Mouse (Mus musculus) spleen, adult 2 months (tissue): ENCODE data around the gene Csk. TPM values are rescaled to one million over a fixed set of nuclear protein-coding genes. Genes with fewer than 3 reads are reported as not detected.

Source experiments
- DNase-seq, 2 experiments: peaks; one replicate each; pipeline versions ENCODE4 v3.0.0 to v3.0.0-alpha.2; 2012 to 2021; ENCODE audit warnings: low spot score in 2 of 2, low read depth in 1 of 2
- H3K27ac ChIP-seq: fragments of 200-500 bp; 2 replicates; pipeline ENCODE4 v1.5.1; 2012; ENCODE audit warnings: low read length, inconsistent platforms; ENCODE audit not compliant: insufficient read depth
- H3K27me3 ChIP-seq: fragments of 200-500 bp; 2 replicates; pipeline ENCODE4 v1.6.1; 2012; ENCODE audit warnings: mild to moderate bottlenecking, moderate library complexity, low read length, inconsistent platforms; ENCODE audit not compliant: control insufficient read depth, insufficient read depth
- H3K36me3 ChIP-seq: fragments of 200-500 bp; 2 replicates; pipeline ENCODE4 v1.6.1; 2012; ENCODE audit warnings: mild to moderate bottlenecking, low read length, inconsistent platforms; ENCODE audit not compliant: control insufficient read depth, insufficient read depth
- H3K4me1 ChIP-seq: fragments of 200-500 bp; 2 replicates; pipeline ENCODE4 v1.6.1; 2011; ENCODE audit warnings: inconsistent platforms; ENCODE audit not compliant: control insufficient read depth, insufficient read depth, insufficient read length
- H3K4me3 ChIP-seq: fragments of 200-500 bp; 2 replicates; pipeline ENCODE4 v1.5.1; 2011; ENCODE audit warnings: mild to moderate bottlenecking, inconsistent platforms; ENCODE audit not compliant: insufficient read depth, insufficient read length; ENCODE audit errors: extremely low read depth
- CTCF ChIP-seq: fragments of 200-500 bp; IDR thresholded peaks from 2 replicates; pipeline ENCODE4 v1.5.1; 2011; ENCODE audit warnings: mild to moderate bottlenecking, inconsistent platforms; ENCODE audit not compliant: insufficient read depth, insufficient read length, insufficient replicate concordance; ENCODE audit errors: extremely low read depth
- POLR2A ChIP-seq: fragments of 200-500 bp; IDR thresholded peaks from 2 replicates; pipeline ENCODE4 v1.6.1; 2011; ENCODE audit warnings: low read depth, low read length, inconsistent platforms
- WGBS: fragments of 180-500 bp; shearing (Covaris S2); methylation state at CpG from one replicate; pipeline ENCODE4 v1.1.7; 2018; 5-methylcytosine and 5-hydroxymethylcytosine counted together
- polyA plus RNA-seq: library from polyadenylated mRNA; depleted of rRNA; stranded (reverse); fragments of >200 nt; gene quantifications from 2 replicates; pipeline ENCODE4 v1.2.3, GENCODE M21; 2012; rRNA removed

The Csk gene
- polyA plus RNA-seq, result 233 and 265 TPM in 2 replicates

GRCm38 (mm10) chr9:57653283-57653682 lies at the start of gene Csk:
Gene Csk, minus strand, starts transcription at chr9:57653631.
- H3K4me3 ChIP-seq, result peak within 1 kb of the TSS; percentile 46
- no peak for DNase-seq
- peaks cover 38% of the 10 kb centered on the region for H3K4me1 ChIP-seq
- no peak for TF ChIP-seq POLR2A
- no peak for TF ChIP-seq CTCF
- H3K36me3 ChIP-seq, result no peaks in the 10 kb centered on the region
- no peaks in the 10 kb centered on the region for H3K27me3 ChIP-seq
- H3K27ac ChIP-seq, result peak within 1 kb of the TSS; percentile 97
- 65% methylated on average over 5 of the region's 5 CpGs for WGBS

- WGBS, result 47% methylated on average over 1 of the region's 1 CpGs
- peaks cover 5% of the 10 kb centered on the region for H3K27me3 ChIP-seq
These were observed 45.2 kb upstream of the Csk start for GRCm38 (mm10) chr9:57698466-57699150.

GRCm38 (mm10) chr9:57697380-57697779 lies 43.9 kb upstream of the Csk start:
- WGBS, result 46% methylated on average over 4 of the region's 4 CpGs
- peaks cover 6% of the 10 kb centered on the region for H3K27me3 ChIP-seq

More at GRCm38 (mm10) chr9:57698466-57699150, 45.2 kb upstream of the Csk start:
- DNase-seq, result no peak
- Histone ChIP-seq H3K36me3 (no peaks in the 10 kb centered on the region), H3K4me3 (no peak overlapping the region), H3K4me1 (no peaks in the 10 kb centered on the region), H3K27ac (no peak overlapping the region)
- TF ChIP-seq POLR2A (no peak), CTCF (no peak)

GRCm38 (mm10) chr9:57696380-57697285 lies 43.2 kb upstream of the Csk start:
- no peak for DNase-seq
- Histone ChIP-seq H3K36me3 (no peaks in the 10 kb centered on the region), H3K27ac (no peak overlapping the region), H3K4me3 (no peak overlapping the region), H3K27me3 (peaks cover 6% of the 10 kb centered on the region), H3K4me1 (no peaks in the 10 kb centered on the region)
- TF ChIP-seq CTCF, result no peak
- TF ChIP-seq POLR2A, result no peak
- 9% methylated on average over 42 of the region's 42 CpGs for WGBS

More at GRCm38 (mm10) chr9:57697380-57697779, 43.9 kb upstream of the Csk start:
- Histone ChIP-seq H3K4me1 (no peaks in the 10 kb centered on the region), H3K27ac (no peak overlapping the region), H3K36me3 (no peaks in the 10 kb centered on the region), H3K4me3 (no peak overlapping the region)
- no peak for DNase-seq
- TF ChIP-seq CTCF (no peak), POLR2A (no peak)

GRCm38 (mm10) chr9:57694108-57694507 lies 40.7 kb upstream of the Csk start:
- H3K4me3 ChIP-seq, result no peak overlapping the region
- WGBS, result 93% methylated on average over 2 of the region's 2 CpGs
- no peak for DNase-seq

GRCm38 (mm10) chr9:57688606-57689005 lies 35.2 kb upstream of the Csk start:
- Histone ChIP-seq H3K27ac (no peak overlapping the region), H3K36me3 (no peaks in the 10 kb centered on the region), H3K4me1 (no peaks in the 10 kb centered on the region), H3K27me3 (peaks cover 1% of the 10 kb centered on the region; the same call in 1 of the 2 replicates), H3K4me3 (no peak overlapping the region)
- DNase-seq, result no peak
- 84% methylated on average over 2 of the region's 2 CpGs for WGBS
- no peak for TF ChIP-seq POLR2A
- TF ChIP-seq CTCF, result no peak

More at GRCm38 (mm10) chr9:57694108-57694507, 40.7 kb upstream of the Csk start:
- H3K27me3 ChIP-seq, result peaks cover 6% of the 10 kb centered on the region
- H3K27ac ChIP-seq, result no peak overlapping the region
- H3K4me1 ChIP-seq, result no peaks in the 10 kb centered on the region
- H3K36me3 ChIP-seq, result no peaks in the 10 kb centered on the region
- no peak for TF ChIP-seq POLR2A
- no peak for TF ChIP-seq CTCF
